Mouse (Mus musculus) brown adipose tissue, adult 24 weeks (tissue): ENCODE data around the gene Zswim8. TPM values are rescaled to one million over a fixed set of nuclear protein-coding genes. Genes with fewer than 3 reads are reported as not detected.

Experiments used
- H3K27ac ChIP-seq: fragments of 200-500 bp; replicated peaks from 2 replicates; pipeline ENCODE4 v1.5.1; 2012; ENCODE audit warnings: low read depth, mild to moderate bottlenecking, low read length
- H3K4me1 ChIP-seq: fragments of 200-500 bp; 2 replicates; pipeline ENCODE4 v1.6.1; 2012; ENCODE audit warnings: low read length, mixed read lengths; ENCODE audit not compliant: control insufficient read depth, insufficient read depth, insufficient read length
- H3K4me3 ChIP-seq: fragments of 200-500 bp; 2 replicates; pipeline ENCODE4 v1.5.1; 2012; ENCODE audit warnings: low read depth, mild to moderate bottlenecking, low read length, moderate library complexity; ENCODE audit not compliant: insufficient read depth
- polyA plus RNA-seq: library from polyadenylated mRNA; stranded (reverse); fragments of >200 nt; gene quantifications from 2 replicates; pipeline ENCODE4 v1.2.4, GENCODE M21; 2012; ENCODE audit not compliant: missing spikeins, insufficient read depth, insufficient read length

Zswim8 gene
- polyA plus RNA-seq, 1 experiment = 22.1 TPM

DNA sequence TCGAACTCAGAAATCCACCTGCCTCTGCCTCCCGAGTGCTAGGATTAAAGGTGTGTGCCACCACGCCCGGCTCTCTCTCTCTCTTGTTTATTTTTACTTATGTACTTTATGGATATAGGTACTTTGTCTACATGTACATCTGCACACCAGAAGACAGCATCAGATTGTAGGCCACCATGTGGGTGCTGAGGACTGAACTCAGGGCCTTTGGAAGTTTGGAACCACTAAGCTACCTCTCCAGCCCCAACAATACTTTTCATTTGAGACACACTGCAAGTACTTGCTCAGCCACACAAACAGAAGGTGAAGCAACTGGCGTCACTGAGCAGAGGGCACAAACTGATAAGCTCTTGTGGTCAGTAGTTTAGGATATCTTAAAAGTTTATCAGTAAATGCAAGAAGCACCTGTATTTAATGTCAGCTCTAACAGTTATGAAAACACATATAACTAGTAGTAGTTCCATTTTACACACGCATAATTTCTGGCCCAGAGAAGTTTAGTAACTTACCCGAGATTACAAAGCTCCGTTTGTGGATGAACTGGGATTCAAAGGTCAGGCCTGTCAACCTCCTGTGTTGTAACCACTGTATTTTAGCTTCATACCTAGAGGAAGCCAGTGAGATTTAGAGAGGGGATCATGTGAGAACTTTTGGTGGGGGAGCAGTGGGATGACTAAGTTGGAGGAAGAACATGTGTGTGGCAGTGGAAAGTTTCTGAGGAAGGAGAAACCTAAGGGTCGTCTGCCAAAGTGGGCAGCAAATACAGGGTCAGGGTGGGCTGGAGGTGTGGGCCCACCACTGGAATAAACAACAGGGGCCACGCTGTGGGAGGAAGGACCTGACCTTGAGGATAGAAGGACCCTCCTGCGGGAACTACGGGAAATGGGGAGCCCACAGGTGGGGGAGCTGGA lies 25.9 kb downstream of the Zswim8 start:
- peak overlapping the region; percentile 81 for H3K4me3 ChIP-seq

DNA sequence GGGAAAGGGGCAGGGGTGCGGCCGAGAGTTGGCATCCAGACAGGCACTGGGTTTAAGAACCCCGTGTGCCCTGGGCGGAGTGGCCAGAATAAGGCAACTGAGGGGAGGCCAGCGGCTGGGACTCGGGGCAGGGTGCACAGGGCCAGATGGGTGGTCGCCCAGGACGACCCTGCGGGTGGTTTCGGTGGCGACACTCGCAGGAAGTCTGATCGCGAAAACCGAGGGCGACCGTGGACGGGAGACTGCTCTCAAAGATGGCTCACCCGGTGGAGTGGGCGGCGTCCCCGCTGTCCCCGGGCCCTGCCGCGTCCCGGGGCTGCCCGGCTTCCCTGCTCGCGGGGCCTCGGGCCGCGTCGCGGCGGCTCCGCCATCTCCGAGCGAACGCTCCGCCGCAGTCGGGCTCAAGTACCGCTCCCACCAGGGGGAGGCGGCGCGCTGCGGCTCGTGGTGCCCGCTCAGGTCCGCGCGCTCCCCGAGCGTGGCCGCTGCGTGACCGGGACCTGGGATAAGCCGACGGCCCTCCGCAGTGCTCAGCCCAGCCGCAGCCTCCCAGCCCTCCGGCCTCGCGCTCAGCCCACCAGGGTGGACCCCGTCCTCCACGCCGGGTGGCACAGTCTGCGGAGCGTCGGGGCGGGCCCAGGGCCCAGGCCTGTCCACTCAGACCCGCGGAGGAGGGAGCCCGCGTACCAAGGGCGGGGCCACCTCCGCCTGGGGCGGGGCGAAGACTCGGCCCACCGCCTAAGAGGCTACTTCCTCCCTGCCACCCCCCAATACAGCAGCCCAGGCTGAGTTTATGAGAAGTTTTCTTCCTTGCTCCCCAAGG lies 26.8 kb downstream of the Zswim8 start, which contains the start of gene Ndst2:
TSS of gene Ndst2 (minus strand) at position 611 of the 823 bp plus-strand sequence.
- peak within 1 kb of the TSS; percentile 85 for H3K27ac ChIP-seq
- peak within 1 kb of the TSS; percentile 81 for H3K4me3 ChIP-seq
- H3K4me1 ChIP-seq = peaks cover 7% of the 10 kb centered on the region

More for the DNA sequence above, 25.9 kb downstream of the Zswim8 start:
- Histone ChIP-seq H3K27ac (peak overlapping the region; percentile 85), H3K4me1 (peaks cover 7% of the 10 kb centered on the region)

DNA sequence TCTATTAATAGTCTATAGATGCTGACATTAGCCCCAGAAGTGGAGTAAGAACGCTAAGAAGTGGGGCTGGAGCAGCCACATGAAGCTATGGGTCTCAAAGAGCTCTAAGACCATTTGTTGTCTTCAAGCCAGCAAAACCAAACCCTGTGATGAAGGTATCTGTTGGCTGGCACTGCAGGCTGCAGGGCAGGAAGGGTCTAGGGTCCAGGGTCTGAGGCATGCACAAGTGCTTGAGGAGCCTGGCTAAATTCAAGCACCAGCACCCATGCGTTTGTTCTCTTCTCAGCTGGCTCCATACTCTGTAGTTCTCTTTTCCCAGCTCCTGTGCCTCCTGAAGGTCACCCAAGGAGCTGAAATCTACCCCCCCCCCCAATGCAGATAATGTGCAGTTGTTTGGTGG lies 27.7 kb downstream of the Zswim8 start:
- Histone ChIP-seq H3K4me3 (no peak overlapping the region), H3K4me1 (peaks cover 7% of the 10 kb centered on the region), H3K27ac (no peak overlapping the region)

DNA sequence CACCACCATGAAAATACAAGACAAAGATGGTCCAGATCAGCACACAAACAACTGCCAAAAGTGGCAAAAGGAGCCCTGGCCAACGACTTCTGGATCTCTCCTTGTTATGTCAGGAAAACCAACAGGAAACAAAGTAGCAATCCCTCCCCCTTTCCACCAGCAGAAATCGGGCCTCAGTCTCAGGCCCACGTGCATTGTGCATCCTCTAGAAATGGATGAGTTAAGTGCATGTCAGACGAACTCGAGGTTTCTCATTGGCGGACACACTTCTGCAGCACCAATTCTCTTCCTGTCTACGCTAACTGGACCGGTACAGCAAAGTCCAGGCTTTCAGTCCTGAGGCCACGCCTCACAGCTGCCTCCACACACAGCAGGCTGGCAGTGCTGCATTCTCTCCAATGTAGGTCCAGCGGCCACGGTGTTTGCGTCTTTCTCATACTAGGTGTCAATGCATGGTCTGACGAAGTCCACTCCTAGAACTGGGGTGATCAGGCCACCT lies 28.6 kb downstream of the Zswim8 start:
- H3K4me3 ChIP-seq = no peak overlapping the region
- H3K27ac ChIP-seq = no peak overlapping the region

DNA sequence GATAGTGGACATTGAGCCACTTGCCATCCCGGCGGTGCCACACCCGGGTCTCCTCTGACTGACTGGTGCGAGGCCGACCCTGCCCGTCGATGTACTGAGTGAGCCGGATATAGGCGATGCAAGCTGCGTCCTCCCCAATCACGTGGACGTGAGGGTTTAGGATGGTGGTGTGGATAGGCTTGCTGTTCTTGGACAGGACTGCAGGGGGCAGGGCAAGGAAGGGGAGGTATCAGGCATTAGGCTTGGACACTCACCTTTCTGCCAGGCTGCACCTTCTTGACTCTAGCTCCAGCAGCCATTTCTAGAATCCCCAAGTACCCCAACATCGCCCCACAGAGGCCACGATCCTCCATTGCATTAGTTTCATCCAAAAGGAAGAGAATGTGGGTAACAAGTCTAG lies 30.0 kb downstream of the Zswim8 start:
- peaks cover 7% of the 10 kb centered on the region for H3K4me1 ChIP-seq
- no peak overlapping the region for H3K4me3 ChIP-seq
- H3K27ac ChIP-seq = no peak overlapping the region

More for the DNA sequence above, 28.6 kb downstream of the Zswim8 start:
- peaks cover 7% of the 10 kb centered on the region for H3K4me1 ChIP-seq

DNA sequence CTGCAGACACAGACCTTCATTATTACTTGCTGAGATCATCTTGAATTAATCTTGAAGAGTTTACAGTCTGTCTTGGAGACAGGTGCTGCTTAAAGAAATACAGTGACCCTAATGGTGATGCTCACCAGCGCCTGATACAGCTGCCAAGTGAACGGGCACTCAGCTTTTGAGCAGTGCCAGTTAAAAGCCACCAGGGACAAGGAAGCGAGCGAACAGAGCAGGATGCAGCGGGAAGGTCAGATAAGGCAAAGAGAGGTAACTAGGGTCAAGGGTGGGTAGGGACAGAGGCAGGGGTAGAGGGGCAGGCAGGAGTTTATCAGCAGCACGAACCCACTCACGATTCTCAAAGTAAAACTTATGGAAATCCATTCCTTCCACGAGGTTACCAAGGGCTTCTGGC lies 31.2 kb downstream of the Zswim8 start:
- peaks cover 4% of the 10 kb centered on the region; the same call in 1 of the 2 replicates for H3K4me1 ChIP-seq
- H3K27ac ChIP-seq = no peak overlapping the region
- H3K4me3 ChIP-seq = no peak overlapping the region

DNA sequence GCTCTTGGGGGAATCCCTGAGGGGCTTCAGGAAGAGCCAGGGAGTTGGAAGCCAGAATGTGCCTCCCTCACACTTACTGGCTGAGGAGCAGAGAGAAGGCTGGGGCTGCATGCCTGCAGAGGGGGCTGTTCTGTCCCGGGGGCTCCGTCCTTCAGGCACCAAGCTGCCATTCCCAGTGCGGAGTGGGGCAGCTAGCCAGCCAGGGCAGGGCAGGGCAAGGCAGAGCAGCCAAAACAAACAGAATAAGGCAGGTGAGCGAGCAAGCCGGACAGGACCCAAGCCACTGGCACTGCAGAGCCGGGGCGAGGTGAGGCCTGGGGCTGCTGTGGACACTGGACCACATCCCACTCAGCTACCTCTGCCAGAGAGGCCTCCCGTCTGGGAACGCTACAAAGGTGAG lies 33.9 kb downstream of the Zswim8 start:
- no peak overlapping the region for H3K4me3 ChIP-seq
- peaks cover 2% of the 10 kb centered on the region; the same call in 1 of the 2 replicates for H3K4me1 ChIP-seq
- H3K27ac ChIP-seq = no peak overlapping the region

DNA sequence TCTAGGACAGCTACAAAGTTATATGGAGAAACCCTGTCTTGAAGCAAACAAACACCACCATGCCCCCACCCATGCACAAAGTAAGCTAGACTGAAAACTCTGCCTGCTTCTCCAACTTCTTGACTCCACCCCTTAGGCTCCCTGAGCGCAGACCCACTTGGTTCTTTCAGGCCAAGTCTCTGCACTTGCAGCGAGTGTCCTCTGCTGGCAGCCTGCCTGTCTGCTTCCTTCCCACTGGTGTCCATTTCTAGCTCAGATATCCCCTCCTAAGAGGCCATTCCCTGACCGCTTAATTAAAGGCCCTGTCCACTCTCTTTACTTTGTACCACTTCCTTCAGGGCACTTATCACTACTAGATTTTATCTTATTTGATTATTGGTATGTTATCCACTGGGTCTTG lies 36.3 kb downstream of the Zswim8 start:
- H3K27ac ChIP-seq = no peak overlapping the region
- H3K4me3 ChIP-seq = no peak overlapping the region
- H3K4me1 ChIP-seq = peaks cover 6% of the 10 kb centered on the region; the same call in 1 of the 2 replicates

DNA sequence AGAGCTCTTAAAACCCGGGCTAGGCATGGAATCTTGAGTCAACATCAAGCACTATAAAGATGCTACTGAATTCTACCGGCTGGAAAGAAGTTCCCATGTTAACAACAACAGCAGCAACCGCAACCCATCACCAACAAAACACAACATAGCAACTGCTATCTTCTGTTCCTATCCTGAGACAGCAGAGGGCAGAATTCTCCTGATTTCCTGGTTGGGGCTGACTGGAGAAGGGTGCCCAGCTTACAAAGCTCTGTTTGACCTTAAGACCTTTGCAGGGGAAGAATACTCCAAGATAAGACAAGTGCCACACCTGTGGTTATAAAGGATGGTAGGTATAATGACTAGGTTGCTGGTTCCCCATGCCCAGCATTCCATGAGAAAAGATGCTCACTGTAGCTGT lies 39.6 kb downstream of the Zswim8 start:
- 0 out of 2 replicates have a peak overlapping the region, but pooled peaks have one; percentile 1 for H3K27ac ChIP-seq
- no peak overlapping the region for H3K4me3 ChIP-seq
- H3K4me1 ChIP-seq = peaks cover 6% of the 10 kb centered on the region; the same call in 1 of the 2 replicates

DNA sequence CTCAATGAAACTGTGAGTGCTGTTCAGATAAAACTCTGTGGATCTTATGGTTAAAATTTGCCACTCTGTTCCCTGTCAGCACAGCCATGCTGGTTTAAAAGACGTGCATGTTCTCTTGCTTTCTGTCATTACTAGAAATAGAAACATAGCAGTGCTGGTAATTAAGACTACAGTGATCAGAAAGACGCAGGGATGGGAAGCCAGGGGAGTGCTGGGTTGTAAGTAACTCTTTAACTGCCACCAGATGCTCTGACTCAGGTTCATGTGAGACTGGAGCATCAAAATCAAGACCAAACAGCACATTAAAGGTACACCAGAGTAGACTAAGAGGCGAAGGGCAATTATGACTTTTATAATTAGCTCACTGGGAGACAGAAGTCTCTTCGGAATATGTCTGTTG lies 41.0 kb downstream of the Zswim8 start:
- no peak overlapping the region for H3K4me3 ChIP-seq
- no peak overlapping the region for H3K27ac ChIP-seq
- H3K4me1 ChIP-seq = peaks cover 6% of the 10 kb centered on the region; the same call in 1 of the 2 replicates

DNA sequence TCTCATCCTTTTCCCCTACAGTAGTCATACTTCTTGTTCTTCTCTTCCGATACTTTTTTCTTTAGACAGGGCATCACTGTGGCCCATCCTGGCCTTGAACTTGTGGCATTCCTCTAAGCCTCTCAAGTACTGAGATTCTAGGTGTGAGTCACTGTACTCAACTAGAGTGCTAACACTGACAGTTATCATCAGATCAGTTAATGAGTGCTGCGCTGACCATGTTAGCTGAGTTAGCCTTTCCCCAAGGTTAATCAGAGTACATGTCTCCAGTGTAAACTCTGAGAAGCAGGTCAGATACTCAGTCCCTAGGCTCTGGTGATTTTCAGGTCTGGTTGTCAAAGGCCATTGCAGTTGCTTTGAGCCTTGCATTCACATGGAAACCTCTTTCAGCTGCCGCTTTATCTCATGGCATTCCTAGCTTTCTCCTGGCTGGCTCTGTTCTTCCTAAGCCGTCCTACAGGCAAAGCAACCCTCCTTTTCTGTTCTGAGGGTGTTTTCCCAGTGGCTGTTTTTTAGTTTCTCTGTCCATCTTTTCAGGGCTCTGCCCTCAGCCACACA lies 42.2 kb downstream of the Zswim8 start:
- peaks cover 6% of the 10 kb centered on the region; the same call in 1 of the 2 replicates for H3K4me1 ChIP-seq
- H3K27ac ChIP-seq = no peak overlapping the region
- no peak overlapping the region for H3K4me3 ChIP-seq

DNA sequence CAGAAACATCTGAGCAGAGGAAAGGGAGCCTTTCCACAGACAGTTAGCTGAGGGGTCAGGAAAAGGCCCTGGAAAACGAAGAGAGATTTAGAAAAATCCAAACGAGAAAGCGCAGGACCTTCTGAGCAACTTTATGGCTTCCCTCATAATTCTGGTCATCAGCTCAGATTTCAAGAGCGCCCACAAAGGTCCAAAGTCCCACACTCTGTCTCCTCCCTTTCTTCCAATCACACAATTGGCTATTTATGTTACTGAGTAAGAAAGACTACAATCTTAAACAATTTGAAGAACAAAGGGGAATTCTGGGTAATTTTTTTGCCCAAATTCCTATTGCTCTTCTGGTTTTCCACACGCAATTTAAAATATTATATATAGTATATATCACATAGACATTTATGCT lies 43.2 kb downstream of the Zswim8 start:
- Histone ChIP-seq H3K27ac (no peak overlapping the region), H3K4me3 (no peak overlapping the region), H3K4me1 (peaks cover 6% of the 10 kb centered on the region; the same call in 1 of the 2 replicates)

DNA sequence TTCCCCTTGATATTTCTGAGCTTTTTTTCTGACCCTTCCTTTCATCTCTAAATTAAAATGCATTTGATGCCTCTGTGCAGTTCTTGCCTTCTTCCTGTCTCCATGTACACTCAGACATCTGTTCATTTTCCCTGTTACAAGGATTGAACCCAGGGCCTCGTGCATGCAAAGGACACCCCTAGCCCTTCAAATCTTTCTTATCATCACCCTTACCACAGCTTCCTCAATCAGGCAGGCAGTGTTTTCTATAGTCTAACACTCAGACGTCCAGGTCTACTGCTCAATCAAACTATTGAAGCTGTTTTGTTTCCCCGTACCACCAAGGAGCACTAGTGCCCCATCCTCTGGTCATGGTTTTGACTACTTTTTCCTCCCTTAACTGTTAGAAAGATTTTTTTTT lies 46.4 kb downstream of the Zswim8 start:
- Histone ChIP-seq H3K4me3 (no peak overlapping the region), H3K4me1 (no peaks in the 10 kb centered on the region), H3K27ac (no peak overlapping the region)

DNA sequence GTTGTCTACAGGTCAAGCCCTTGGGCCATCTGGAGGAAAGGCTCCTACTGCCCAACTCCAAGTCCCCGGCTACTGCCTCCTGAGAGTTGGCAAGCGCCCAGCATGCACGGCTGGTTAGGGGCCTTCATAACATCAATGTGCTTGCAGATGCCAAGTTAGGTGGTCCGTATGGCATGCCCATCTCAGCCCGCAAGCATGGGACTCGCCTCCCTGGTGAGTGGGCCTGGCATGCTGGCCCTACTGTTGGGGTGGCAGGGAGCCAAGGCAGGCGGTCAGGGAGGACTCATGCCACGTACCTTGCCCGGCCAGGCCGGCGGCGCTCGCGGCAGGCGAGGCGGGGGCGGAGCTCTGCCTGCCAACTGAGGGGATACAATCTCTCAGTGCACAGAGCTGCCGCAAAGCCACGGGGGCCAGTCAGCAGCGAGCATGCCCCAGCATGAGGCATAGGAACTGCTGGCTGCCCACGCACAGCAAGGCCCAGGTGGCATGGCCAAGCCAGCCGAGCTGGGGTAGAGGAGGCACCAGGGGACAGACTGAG lies 50.1 kb downstream of the Zswim8 start:
- no peaks in the 10 kb centered on the region for H3K4me1 ChIP-seq
- H3K27ac ChIP-seq = no peak overlapping the region
- no peak overlapping the region for H3K4me3 ChIP-seq
